Mouse (Mus musculus): ENCODE results near the gene Ugt2b34. TPM values are rescaled to one million over a fixed set of nuclear protein-coding genes. Genes with fewer than 3 reads are reported as not detected.

The Ugt2b34 gene
- polyA plus RNA-seq, 1 experiment from 2014 or later, result not detected

Other genes starting within 250 kb of the Ugt2b34 start
- not detected in 2 replicates for gene Tmprss11b, start 230.6 kb downstream of the Ugt2b34 start, polyA plus RNA-seq (2014; fragmentation: Nextera tagmentation; extraction: Ambion mirVana)
- gene Tmprss11e, start 161.1 kb downstream of the Ugt2b34 start, polyA plus RNA-seq (2014; fragmentation: Nextera tagmentation; extraction: Ambion mirVana), result not detected in 2 replicates
- gene Ythdc1, start 102.7 kb downstream of the Ugt2b34 start, polyA plus RNA-seq (2014; fragmentation: Nextera tagmentation; extraction: Ambion mirVana), result 44.4 and 50.1 TPM in 2 replicates
- not detected in 2 replicates for gene Ugt2b1, start 19.6 kb upstream of the Ugt2b34 start, polyA plus RNA-seq (2014; fragmentation: Nextera tagmentation; extraction: Ambion mirVana)
- gene Ugt2b35, start 93.9 kb upstream of the Ugt2b34 start, polyA plus RNA-seq (2014; fragmentation: Nextera tagmentation; extraction: Ambion mirVana), result not detected in 2 replicates
- gene Ugt2b36, start 185.6 kb upstream of the Ugt2b34 start, polyA plus RNA-seq (2014; fragmentation: Nextera tagmentation; extraction: Ambion mirVana), result not detected in 2 replicates
- not detected in 2 replicates for gene Ugt2b5, start 233.4 kb upstream of the Ugt2b34 start, polyA plus RNA-seq (2014; fragmentation: Nextera tagmentation; extraction: Ambion mirVana)